Mouse (Mus musculus) MEL (cell line): ENCODE results near the gene Lefty1. TPM values are rescaled to one million over a fixed set of nuclear protein-coding genes. Genes with fewer than 3 reads are reported as not detected.

Source experiments
- DNase-seq: peaks from one replicate; pipeline ENCODE4 v3.0.0; 2011; ENCODE audit warnings: low read depth, low spot score
- H3K27ac ChIP-seq: 2 replicates; pipeline ENCODE4 v1.5.1; 2012; ENCODE audit warnings: low read depth, mild to moderate bottlenecking, control low read depth, low read length, moderate library complexity; ENCODE audit not compliant: control insufficient read depth
- H3K27me3 ChIP-seq, 2 experiments: fragments of 150-350 bp in 1 of 2; sonication (generic) in 1 of 2; 2 replicates each; pipeline ENCODE4 v1.6.1; 2012; ENCODE audit warnings: low read length in 2 of 2, mild to moderate bottlenecking in 2 of 2, improper control_type of control experiment in 1 of 2, moderate library complexity in 1 of 2; ENCODE audit not compliant: insufficient read depth in 2 of 2, control insufficient read depth in 1 of 2
- H3K36me3 ChIP-seq, 2 experiments: 2 replicates each; pipeline ENCODE4 v1.6.1; 2012 to 2014; ENCODE audit warnings: low read length in 2 of 2, improper control_type of control experiment in 1 of 2, inconsistent platforms in 1 of 2, mild to moderate bottlenecking in 1 of 2; ENCODE audit not compliant: insufficient read depth in 2 of 2, control insufficient read depth in 1 of 2
- H3K4me1 ChIP-seq, 2 experiments: fragments of 150-350 bp in 1 of 2; sonication (generic) in 1 of 2; 2 replicates each; pipeline ENCODE4 v1.6.1; 2012; ENCODE audit warnings: low read length in 2 of 2, improper control_type of control experiment in 1 of 2, mild to moderate bottlenecking in 1 of 2; ENCODE audit not compliant: insufficient read depth in 2 of 2, control insufficient read depth in 1 of 2
- H3K4me3 ChIP-seq, 2 experiments: fragments of 150-350 bp in 1 of 2; sonication (generic) in 1 of 2; 2 replicates each; pipeline ENCODE4 v1.5.1; 2012; ENCODE audit warnings: low read depth in 2 of 2, low read length in 2 of 2, mild to moderate bottlenecking in 2 of 2, moderate library complexity in 2 of 2, control low read depth in 1 of 2, improper control_type of control experiment in 1 of 2; ENCODE audit not compliant: control insufficient read depth in 1 of 2, insufficient read depth in 1 of 2
- H3K79me2 ChIP-seq: 2 replicates; pipeline ENCODE4 v1.6.1; 2012; ENCODE audit warnings: mild to moderate bottlenecking, low read length, moderate library complexity; ENCODE audit not compliant: control insufficient read depth, poor library complexity, insufficient read depth
- H3K9ac ChIP-seq: 2 replicates; pipeline ENCODE4 v1.6.1; 2012; ENCODE audit warnings: low read depth, mild to moderate bottlenecking, control low read depth, low read length, moderate library complexity; ENCODE audit not compliant: control insufficient read depth, poor library complexity, severe bottlenecking
- H3K9me3 ChIP-seq: fragments of 150-350 bp; sonication (generic); replicated peaks from 2 replicates; pipeline ENCODE4 v1.6.1; 2012; ENCODE audit warnings: mild to moderate bottlenecking, low read length, improper control_type of control experiment, moderate library complexity; ENCODE audit not compliant: insufficient read depth
- CHD2 ChIP-seq: IDR thresholded peaks from 2 replicates; pipeline ENCODE4 v1.6.1; 2011; ENCODE audit warnings: low read length, improper control_type of control experiment
- CTCF ChIP-seq, 3 experiments: IDR thresholded peaks in 2 of 3; conservative IDR thresholded peaks in 1 of 3; 2 replicates each; pipeline ENCODE4 v1.5.1; 2011 to 2012; ENCODE audit warnings: low read length in 3 of 3, low read depth in 2 of 3, mild to moderate bottlenecking in 2 of 3, improper control_type of control experiment in 1 of 3, inconsistent platforms in 1 of 3, mixed read lengths in 1 of 3, moderate library complexity in 1 of 3; ENCODE audit not compliant: control insufficient read depth in 1 of 3, insufficient read depth in 1 of 3, poor library complexity in 1 of 3, severe bottlenecking in 1 of 3
- ELF1 ChIP-seq: IDR thresholded peaks from 2 replicates; pipeline ENCODE4 v1.6.1; 2014; ENCODE audit warnings: low read depth, mild to moderate bottlenecking, inconsistent platforms, low read length, improper control_type of control experiment, moderate library complexity
- EP300 ChIP-seq, 2 experiments: IDR thresholded peaks; 2 replicates each; pipeline ENCODE4 v1.6.1; 2011; ENCODE audit warnings: improper control_type of control experiment in 2 of 2, low read length in 2 of 2, low read depth in 1 of 2, mild to moderate bottlenecking in 1 of 2
- ETS1 ChIP-seq: IDR thresholded peaks from 2 replicates; pipeline ENCODE4 v1.6.1; 2012; ENCODE audit warnings: low read depth, mild to moderate bottlenecking, inconsistent platforms, low read length, improper control_type of control experiment, moderate library complexity
- GABPA ChIP-seq: IDR thresholded peaks from 2 replicates; pipeline ENCODE4 v1.6.1; 2012; ENCODE audit warnings: low read depth, mild to moderate bottlenecking, inconsistent platforms, low read length, improper control_type of control experiment, moderate library complexity
- JUND ChIP-seq: IDR thresholded peaks from 2 replicates; pipeline ENCODE4 v1.6.1; 2011; ENCODE audit warnings: low read depth, mild to moderate bottlenecking, improper control_type of control experiment, low read length
- MEF2A ChIP-seq: IDR thresholded peaks from 2 replicates; pipeline ENCODE4 v1.6.1; 2014; ENCODE audit warnings: low read depth, mild to moderate bottlenecking, inconsistent platforms, low read length, improper control_type of control experiment; ENCODE audit not compliant: poor library complexity, insufficient replicate concordance, severe bottlenecking; ENCODE audit errors: extremely low read depth
- NRF1 ChIP-seq: IDR thresholded peaks from 2 replicates; pipeline ENCODE4 v1.6.1; 2014; ENCODE audit warnings: low read depth, mild to moderate bottlenecking, inconsistent platforms, low read length, improper control_type of control experiment, moderate library complexity; ENCODE audit not compliant: poor library complexity, insufficient read depth, severe bottlenecking
- POLR2A ChIP-seq, 2 experiments: IDR thresholded peaks; 2 replicates each; pipeline ENCODE4 v1.6.1; 2011 to 2012; ENCODE audit warnings: low read length in 2 of 2, mild to moderate bottlenecking in 2 of 2, control low read depth in 1 of 2, improper control_type of control experiment in 1 of 2, low read depth in 1 of 2, moderate library complexity in 1 of 2; ENCODE audit not compliant: control insufficient read depth in 1 of 2, insufficient read depth in 1 of 2, poor library complexity in 1 of 2
- POLR2AphosphoS2 ChIP-seq: IDR thresholded peaks from 2 replicates; pipeline ENCODE4 v1.6.1; 2011; ENCODE audit warnings: low read length, improper control_type of control experiment
- RCOR1 ChIP-seq: IDR thresholded peaks from 2 replicates; pipeline ENCODE4 v1.6.1; 2012; ENCODE audit warnings: low read depth, mild to moderate bottlenecking, inconsistent platforms, low read length, improper control_type of control experiment
- SIN3A ChIP-seq: IDR thresholded peaks from 2 replicates; pipeline ENCODE4 v1.6.1; 2012; ENCODE audit warnings: low read length, improper control_type of control experiment, inconsistent platforms
- SMC3 ChIP-seq: IDR thresholded peaks from 2 replicates; pipeline ENCODE4 v1.6.1; 2011; ENCODE audit warnings: low read depth, low read length, improper control_type of control experiment
- TAL1 ChIP-seq: IDR thresholded peaks from 2 replicates; pipeline ENCODE4 v1.6.1; 2012; ENCODE audit warnings: mild to moderate bottlenecking, inconsistent platforms, low read length, moderate library complexity, mixed read lengths
- TBP ChIP-seq: IDR thresholded peaks from 2 replicates; pipeline ENCODE4 v1.8.0; 2011; ENCODE audit warnings: low read depth, low read length, improper control_type of control experiment
- UBTF ChIP-seq: IDR thresholded peaks from 2 replicates; pipeline ENCODE4 v1.6.1; 2012; ENCODE audit warnings: low read depth, mild to moderate bottlenecking, inconsistent platforms, low read length, improper control_type of control experiment, moderate library complexity, borderline replicate concordance; ENCODE audit not compliant: insufficient read depth
- USF1 ChIP-seq: IDR thresholded peaks from 2 replicates; pipeline ENCODE4 v1.6.1; 2014; ENCODE audit warnings: low read depth, mild to moderate bottlenecking, inconsistent platforms, low read length, improper control_type of control experiment, moderate library complexity
- USF2 ChIP-seq, 2 experiments: IDR thresholded peaks; 2 replicates each; pipeline ENCODE4 v1.6.1; 2011 to 2012; ENCODE audit warnings: improper control_type of control experiment in 2 of 2, low read length in 2 of 2, borderline replicate concordance in 1 of 2, inconsistent platforms in 1 of 2, low read depth in 1 of 2, mild to moderate bottlenecking in 1 of 2; ENCODE audit not compliant: insufficient read depth in 1 of 2
- ZMIZ1 ChIP-seq: IDR thresholded peaks from 2 replicates; pipeline ENCODE4 v1.6.1; 2012; ENCODE audit warnings: low read depth, mild to moderate bottlenecking, inconsistent platforms, low read length, improper control_type of control experiment, moderate library complexity
- polyA plus RNA-seq, 2 experiments: library from polyadenylated mRNA; stranded (reverse) in 1 of 2; unstranded in 1 of 2; fragments of >175 nt in 1 of 2; fragments of >200 nt in 1 of 2; gene quantifications; 2 replicates each; pipeline versions ENCODE4 v1.2.1 to v1.2.4; 2012; ENCODE audit warnings: low replicate concordance in 2 of 2, low read depth in 1 of 2; ENCODE audit not compliant: insufficient read length in 2 of 2, insufficient read depth in 1 of 2, missing spikeins in 1 of 2
- total RNA-seq: library from RNA; depleted of rRNA; stranded (reverse); fragments of 300-350 nt; gene quantifications from 2 replicates; pipeline ENCODE4 v1.2.3, GENCODE M21; 2012

Gene Lefty1
- total and polyA plus RNA-seq, 3 experiments, result 5.1 to 6.4 TPM; not detected in 1

GRCm38 (mm10) chr1:180956401-180956800 lies 21.6 kb downstream of the Lefty1 start:
- Histone ChIP-seq H3K79me2 (no peaks in the 10 kb centered on the region), H3K9me3 (no peaks in the 10 kb centered on the region), H3K27me3 (no peaks in the 10 kb centered on the region), H3K36me3 (no peaks in the 10 kb centered on the region), H3K27ac (no peak overlapping the region), H3K4me3 (no peak overlapping the region), H3K4me1 (no peaks in the 10 kb centered on the region), H3K9ac (no peak overlapping the region)
- no peak for TF ChIP-seq RCOR1
- TF ChIP-seq POLR2AphosphoS2, result no peak
- no peak for TF ChIP-seq USF2 (IDR thresholded peaks at IDR 0.05; ENCODE audit: borderline replicate concordance in 1 of 2, insufficient read depth in 1 of 2, low read depth in 1 of 2, low read length in 2 of 2)
- TF ChIP-seq POLR2A (IDR thresholded peaks at IDR 0.05; ENCODE audit: control insufficient read depth in 1 of 2, insufficient read depth in 1 of 2, low read depth in 1 of 2, low read length in 2 of 2, poor library complexity in 1 of 2), result no peak
- no peak for TF ChIP-seq MEF2A
- TF ChIP-seq TAL1, result no peak
- no peak for TF ChIP-seq SMC3
- TF ChIP-seq GABPA, result no peak
- TF ChIP-seq EP300 (IDR thresholded peaks at IDR 0.05; ENCODE audit: low read depth in 1 of 2, low read length in 2 of 2), result no peak
- no peak for TF ChIP-seq TBP
- TF ChIP-seq NRF1, result no peak
- no peak for TF ChIP-seq USF1
- TF ChIP-seq ETS1, result no peak
- no peak for TF ChIP-seq SIN3A
- no peak for TF ChIP-seq ZMIZ1
- no peak for DNase-seq

DNA sequence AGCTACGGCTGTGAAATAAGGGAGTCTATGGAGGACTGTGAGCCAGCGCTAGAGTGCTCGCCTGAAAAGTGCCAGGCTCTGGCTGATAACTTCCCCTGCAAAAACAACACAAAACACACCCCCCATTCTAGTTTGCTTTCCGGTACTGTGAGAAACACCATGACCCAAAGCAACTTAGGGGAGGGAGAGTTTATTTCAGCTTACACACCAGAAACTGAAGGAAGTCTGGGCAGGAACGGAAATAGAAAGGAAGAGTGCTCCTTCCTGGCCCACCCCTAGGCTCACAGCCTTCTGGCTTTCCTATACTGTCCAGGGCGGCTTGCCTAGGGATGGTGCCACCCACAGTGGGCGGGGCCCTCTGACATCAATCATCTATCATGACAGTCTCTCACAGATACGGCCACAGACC lies 22.2 kb downstream of the Lefty1 start:
- Histone ChIP-seq H3K9me3 (no peaks in the 10 kb centered on the region), H3K4me1 (no peaks in the 10 kb centered on the region), H3K4me3 (no peak overlapping the region), H3K36me3 (no peaks in the 10 kb centered on the region), H3K27ac (no peak overlapping the region), H3K27me3 (no peaks in the 10 kb centered on the region), H3K9ac (no peak overlapping the region), H3K79me2 (no peaks in the 10 kb centered on the region)
- TF ChIP-seq JUND (no peak), NRF1 (no peak), UBTF (no peak), USF1 (no peak), CHD2 (no peak), SMC3 (no peak), CTCF (IDR thresholded peaks at IDR 0.05 in 2 of 3, conservative IDR thresholded peaks at IDR 0.05 in 1 of 3; ENCODE audit: control insufficient read depth in 1 of 3, insufficient read depth in 1 of 3, low read depth in 2 of 3, low read length in 3 of 3, poor library complexity in 1 of 3, severe bottlenecking in 1 of 3) (no peak), ELF1 (no peak)
- DNase-seq, result no peak
